Comparison of ENCODE assay signal across 11 mouse cellular contexts in the genomic region with DNA sequence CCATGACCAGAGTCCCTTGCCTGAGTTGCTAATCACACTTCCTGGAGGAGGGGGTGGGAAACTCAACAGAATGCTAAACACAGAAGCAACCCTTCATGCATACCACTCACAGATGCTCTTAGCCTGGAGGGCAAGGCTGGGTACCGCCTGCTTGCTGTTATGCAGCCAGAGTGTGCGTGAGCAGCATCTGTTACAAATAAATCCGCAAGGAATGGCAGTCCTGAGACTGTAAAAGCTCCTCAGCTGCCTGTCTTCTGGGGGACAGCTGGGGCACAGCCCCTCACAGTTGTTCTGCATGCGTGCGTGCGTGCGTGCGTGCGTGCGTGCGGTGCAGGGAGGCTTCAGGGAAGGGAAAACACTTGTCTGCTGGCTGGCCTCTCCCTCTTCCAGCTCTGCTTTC.
DNase-seq lines count a peak whose midpoint lies in the region; ATAC-seq lines count a peak whose summit lies in the region.
"Had no signal": no experiment of that assay in that cellular context is flagged by ENCODE, and none has a peak within 500 bp of the region (broad histone marks: within the 10 kb centered on the region; RNA-seq: fewer than 3 reads in every experiment).

No protein-coding gene starts in this region.

- H3K36me3 ChIP-seq in forebrain, embryonic 13.5 days (ENCODE audit: poor library complexity, severe bottlenecking): no peaks in the 10 kb centered on the region
- peaks cover 3% of the 10 kb centered on the region for H3K36me3 ChIP-seq in limb, embryonic 10.5 days

- 51% methylated on average over 11 of the region's 11 CpGs for WGBS in forebrain, embryonic 13.5 days
- WGBS in limb, embryonic 10.5 days: 62% methylated on average over 11 of the region's 11 CpGs

- no peak overlapping the region for H3K4me3 ChIP-seq in forebrain, embryonic 13.5 days
- no peak overlapping the region for H3K4me3 ChIP-seq in limb, embryonic 10.5 days

- H3K4me2 ChIP-seq in forebrain, embryonic 13.5 days: no peak overlapping the region

- ATAC-seq in forebrain, embryonic 13.5 days: peak; percentile 84
- no peak for ATAC-seq in megakaryocyte, adult 5-6 weeks (ENCODE audit: poor library complexity, severe bottlenecking)

- no peak overlapping the region for H3K9ac ChIP-seq in forebrain, embryonic 13.5 days

- no peaks in the 10 kb centered on the region for H3K27me3 ChIP-seq in forebrain, embryonic 13.5 days
- H3K27me3 ChIP-seq in limb, embryonic 10.5 days (ENCODE audit: low read depth, poor library complexity, severe bottlenecking): no peaks in the 10 kb centered on the region

- H3K9me3 ChIP-seq in forebrain, embryonic 13.5 days (replicated peaks): no peaks in the 10 kb centered on the region
- H3K9me3 ChIP-seq in limb, embryonic 10.5 days (replicated peaks): no peaks in the 10 kb centered on the region

- peak overlapping the region; percentile 40 for H3K27ac ChIP-seq in forebrain, embryonic 13.5 days
- H3K27ac ChIP-seq in limb, embryonic 10.5 days: peak overlapping the region; percentile 66

- peak; percentile 39 to 45 for DNase-seq in cerebellum, postnatal 10 days
- no peak for DNase-seq in cerebellum, postnatal 25 days
- peak; percentile 54 for DNase-seq in limb, embryonic 10.5 days (ENCODE audit: low spot score)
- peak; percentile 24 for DNase-seq in neural tube, embryonic 10.5 days (ENCODE audit: extremely low spot score, low spot score)
- no peak for DNase-seq in right cerebral cortex, adult 2 months (ENCODE audit: low spot score in 2 of 2)
- DNase-seq in kidney, adult 9 months: no peak
- DNase-seq: adrenal gland, adult 2 months; gastrocnemius, postnatal 14 days; lung, postnatal 36 days had no signal

- H3K4me1 ChIP-seq in forebrain, embryonic 13.5 days: peaks cover 16% of the 10 kb centered on the region
- H3K4me1 ChIP-seq in limb, embryonic 10.5 days: peaks cover 28% of the 10 kb centered on the region

Comparison
In these comparisons a context has a peak if more than half of its experiments do, and no peak if none do; other contexts are left out.
1. DNase-seq: peak in cerebellum, postnatal 10 days (2 of 2), limb, embryonic 10.5 days (single experiment) and neural tube, embryonic 10.5 days (single experiment); none in cerebellum, postnatal 25 days (0 of 2), right cerebral cortex, adult 2 months (0 of 2) and kidney, adult 9 months (single experiment).